Comparison of ENCODE assay signal across 24 mouse cellular contexts in the genomic region with DNA sequence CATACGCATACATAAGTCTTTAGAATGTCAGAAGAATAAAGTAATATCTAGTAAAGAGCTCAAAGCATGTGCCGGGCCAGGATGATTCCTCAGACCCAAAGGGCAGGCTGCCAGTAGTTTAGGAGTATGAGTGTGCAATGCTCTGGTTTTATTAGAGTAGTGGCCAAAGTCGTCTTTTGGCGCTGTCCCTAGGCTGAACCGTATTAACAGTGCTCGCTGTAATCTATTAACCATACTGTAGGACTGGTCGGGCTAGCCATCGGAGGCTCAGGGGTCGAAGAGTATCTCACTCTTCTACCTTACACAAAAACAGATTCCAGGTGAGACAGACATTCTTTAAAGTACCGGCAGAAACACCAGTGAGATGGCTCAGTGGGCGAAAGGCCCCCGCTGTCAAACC. TPM values are rescaled to one million over a fixed set of nuclear protein-coding genes. Genes with fewer than 3 reads are reported as not detected.
DNase-seq lines count a peak whose midpoint lies in the region; ATAC-seq and TF ChIP-seq lines count a peak whose summit lies in the region.
"Had no signal": no experiment of that assay in that cellular context is flagged by ENCODE, and none has a peak within 500 bp of the region (broad histone marks: within the 10 kb centered on the region; RNA-seq: fewer than 3 reads in every experiment).

No protein-coding gene starts in this region.

- H3K36me3 ChIP-seq in kidney, adult 2 months (ENCODE audit: control insufficient read depth, insufficient read depth, low read length) = peaks cover 2% of the 10 kb centered on the region; the same call in 1 of the 2 replicates
- H3K36me3 ChIP-seq in hindbrain, embryonic 12.5 days = peaks cover 35% of the 10 kb centered on the region

- TF ChIP-seq POLR2A in kidney, adult 2 months (IDR thresholded peaks at IDR 0.05; ENCODE audit: low read depth, low read length) = no peak

- no peaks in the 10 kb centered on the region for H3K27me3 ChIP-seq in kidney, adult 2 months (replicated peaks; ENCODE audit: control insufficient read depth, insufficient read depth, low read length)
- no peaks in the 10 kb centered on the region for H3K27me3 ChIP-seq in hindbrain, embryonic 12.5 days
- H3K27me3 ChIP-seq: CH12.LX; heart, embryonic 12.5 days; hindbrain, embryonic 13.5 days; limb, embryonic 15.5 days had no signal

- ATAC-seq in hindbrain, embryonic 12.5 days (ENCODE audit: low FRiP score) = no peak
- ATAC-seq: activated CD4-positive, CD25-positive, alpha-beta regulatory T cell, adult 4 months; forebrain, embryonic 14.5 days had no signal

- DNase-seq in urinary bladder, postnatal 10 days (ENCODE audit: low spot score) = peak; percentile 5
- DNase-seq in urinary bladder, postnatal 36 days (ENCODE audit: low spot score in 2 of 2) = no peak
- peak; percentile 85 for DNase-seq in kidney, adult 2 months
- DNase-seq in kidney, postnatal 10 days = peak; percentile 40
- no peak for DNase-seq in frontal cortex, postnatal 14 days (ENCODE audit: low spot score in 2 of 2)
- no peak for DNase-seq in lung, postnatal 4 days
- DNase-seq: adrenal gland, adult 8-10 months; cerebellum, adult 2 months; cerebellum, postnatal 36 days; gastrocnemius, postnatal 10 days; left cerebral cortex, postnatal 4 days; lung, postnatal 10 days had no signal

- 52% methylated on average over 12 of the region's 12 CpGs for WGBS in kidney, adult 2 months
- 98% methylated on average over 12 of the region's 12 CpGs for WGBS in hindbrain, embryonic 12.5 days

- H3K4me3 ChIP-seq in kidney, adult 2 months (ENCODE audit: insufficient read depth, low read depth, low read length) = no peak overlapping the region
- no peak overlapping the region for H3K4me3 ChIP-seq in hindbrain, embryonic 12.5 days
- H3K4me3 ChIP-seq: heart, embryonic 12.5 days; hindbrain, embryonic 13.5 days; limb, embryonic 15.5 days; midbrain, embryonic 12.5 days had no signal

- no peaks in the 10 kb centered on the region for H3K9me3 ChIP-seq in hindbrain, embryonic 12.5 days (replicated peaks)
- H3K9me3 ChIP-seq: G1E; heart, embryonic 12.5 days; hindbrain, embryonic 13.5 days; limb, embryonic 15.5 days; midbrain, embryonic 12.5 days had no signal

- peaks cover 27% of the 10 kb centered on the region for H3K4me1 ChIP-seq in kidney, adult 2 months (ENCODE audit: control insufficient read depth, insufficient read depth, low read length)
- H3K4me1 ChIP-seq in hindbrain, embryonic 12.5 days = peaks cover 15% of the 10 kb centered on the region

- H3K27ac ChIP-seq in kidney, adult 2 months (ENCODE audit: insufficient read depth, low read depth, low read length) = no peak overlapping the region
- H3K27ac ChIP-seq in hindbrain, embryonic 12.5 days = no peak overlapping the region
- H3K27ac ChIP-seq: hindbrain, embryonic 13.5 days; limb, embryonic 15.5 days; midbrain, embryonic 12.5 days had no signal

- no peak overlapping the region for H3K9ac ChIP-seq in hindbrain, embryonic 12.5 days
- H3K9ac ChIP-seq: heart, embryonic 12.5 days; hindbrain, embryonic 13.5 days; limb, embryonic 15.5 days; midbrain, embryonic 12.5 days had no signal

- TF ChIP-seq CTCF in kidney, adult 2 months (conservative IDR thresholded peaks at IDR 0.05; ENCODE audit: insufficient read depth, insufficient read length, low read depth, low read length) = no peak

- no peak overlapping the region for H3K4me2 ChIP-seq in hindbrain, embryonic 12.5 days (replicated peaks)
- H3K4me2 ChIP-seq: heart, embryonic 12.5 days; hindbrain, embryonic 13.5 days; limb, embryonic 15.5 days; midbrain, embryonic 12.5 days had no signal

RNA-seq across cellular contexts. Expression of a gene that starts 12.5 kb away (rescaled TPM):
- polyA plus RNA-seq in kidney, adult 2 months (2012; rRNA removed) = 212 and 261 TPM in 2 replicates
- polyA plus RNA-seq in hindbrain, embryonic 12.5 days (2016; fragmentation: Nextera tagmentation; extraction: Ambion mirVana) = 266 and 282 TPM in 2 replicates

RNA-seq across cellular contexts. Expression of a gene that starts 33.5 kb away (rescaled TPM):
- 0.12 and 0.13 TPM in 2 replicates for polyA plus RNA-seq in kidney, adult 2 months (2012; rRNA removed)
- polyA plus RNA-seq in hindbrain, embryonic 12.5 days (2016; fragmentation: Nextera tagmentation; extraction: Ambion mirVana) = not detected in 2 replicates
- polyA plus RNA-seq: cerebellum, adult 2 months; embryonic facial prominence, embryonic 14.5 days; forebrain, embryonic 14.5 days; G1E; hindbrain, embryonic 13.5 days; limb, embryonic 15.5 days; liver, embryonic 16.5 days; midbrain, embryonic 12.5 days; neural tube, embryonic 11.5 days had no signal

RNA-seq across cellular contexts. Expression of a gene that starts 59.6 kb away (rescaled TPM):
- polyA plus RNA-seq in kidney, adult 2 months (2012; rRNA removed) = 3.3 and 4.7 TPM in 2 replicates
- 94.2 and 104 TPM in 2 replicates for polyA plus RNA-seq in hindbrain, embryonic 12.5 days (2016; fragmentation: Nextera tagmentation; extraction: Ambion mirVana)

Comparison
In these comparisons a context has a peak if more than half of its experiments do, and no peak if none do; other contexts are left out.
1. DNase-seq: peak in urinary bladder, postnatal 10 days (single experiment), kidney, adult 2 months (single experiment) and kidney, postnatal 10 days (single experiment); none in urinary bladder, postnatal 36 days (0 of 2), frontal cortex, postnatal 14 days (0 of 2) and lung, postnatal 4 days (0 of 2).
2. RNA of a gene that starts 59.6 kb away (polyA plus RNA-seq): 94.2 to 104 TPM in hindbrain, embryonic 12.5 days; 3.3 to 4.7 TPM in kidney, adult 2 months; every median in the first group is over 10 times any median in the second.